Comparison of ENCODE assay signal across 18 mouse cellular contexts in genomic region chr17:49590051-49590450, GRCm38 (mm10). TPM values are rescaled to one million over a fixed set of nuclear protein-coding genes. Genes with fewer than 3 reads are reported as not detected.
DNase-seq lines count a peak whose midpoint lies in the region; ATAC-seq and TF ChIP-seq lines count a peak whose summit lies in the region.
"Had no signal": no experiment of that assay in that cellular context is flagged by ENCODE, and none has a peak within 500 bp of the region (broad histone marks: within the 10 kb centered on the region; RNA-seq: fewer than 3 reads in every experiment).

No protein-coding gene starts in this region.

- no peak overlapping the region for H3K4me2 ChIP-seq in hindbrain, embryonic 14.5 days (replicated peaks)
- H3K4me2 ChIP-seq in lung, embryonic 14.5 days: no peak overlapping the region
- no peak overlapping the region for H3K4me2 ChIP-seq in embryonic facial prominence, embryonic 14.5 days (ENCODE audit: low read depth, low read length)
- no peak overlapping the region for H3K4me2 ChIP-seq in neural tube, embryonic 14.5 days (ENCODE audit: low read depth, low read length)
- H3K4me2 ChIP-seq: kidney, embryonic 15.5 days; liver, embryonic 11.5 days; midbrain, embryonic 11.5 days had no signal

- H3K9ac ChIP-seq in hindbrain, embryonic 14.5 days: no peak overlapping the region
- no peak overlapping the region for H3K9ac ChIP-seq in lung, embryonic 14.5 days
- no peak overlapping the region for H3K9ac ChIP-seq in embryonic facial prominence, embryonic 14.5 days (ENCODE audit: low read depth, low read length)
- H3K9ac ChIP-seq in neural tube, embryonic 14.5 days (replicated peaks; ENCODE audit: low read depth, low read length): no peak overlapping the region
- H3K9ac ChIP-seq: forebrain, postnatal 0 days; kidney, embryonic 15.5 days had no signal

- WGBS in hindbrain, embryonic 10.5 days: 37% methylated on average over 8 of the region's 8 CpGs
- WGBS in hindbrain, embryonic 14.5 days: 16% methylated on average over 8 of the region's 8 CpGs
- 39% methylated on average over 8 of the region's 8 CpGs for WGBS in lung, embryonic 14.5 days
- WGBS in embryonic facial prominence, embryonic 14.5 days: 29% methylated on average over 8 of the region's 8 CpGs
- WGBS in neural tube, embryonic 14.5 days: 17% methylated on average over 8 of the region's 8 CpGs

- peaks cover 17% of the 10 kb centered on the region for H3K4me1 ChIP-seq in hindbrain, embryonic 10.5 days (replicated peaks)
- H3K4me1 ChIP-seq in hindbrain, embryonic 14.5 days (replicated peaks; ENCODE audit: control insufficient read depth, insufficient read depth, low read length): no peaks in the 10 kb centered on the region
- no peaks in the 10 kb centered on the region for H3K4me1 ChIP-seq in lung, embryonic 14.5 days (ENCODE audit: insufficient read depth)
- H3K4me1 ChIP-seq in embryonic facial prominence, embryonic 14.5 days (ENCODE audit: control insufficient read depth, insufficient read depth, low read length): peaks cover 8% of the 10 kb centered on the region; the same call in 1 of the 2 replicates
- H3K4me1 ChIP-seq in neural tube, embryonic 14.5 days (ENCODE audit: control insufficient read depth, insufficient read depth, low read length): no peaks in the 10 kb centered on the region

- no peak for TF ChIP-seq CTCF in lung, embryonic 14.5 days (IDR thresholded peaks at IDR 0.05; ENCODE audit: low read depth)

- peak; percentile 18 for DNase-seq in hindbrain, embryonic 10.5 days (ENCODE audit: low spot score)
- no peak for DNase-seq in hindbrain, embryonic 14.5 days (ENCODE audit: low spot score)
- peak; percentile 61 for DNase-seq in lung, embryonic 14.5 days
- DNase-seq in lung, postnatal 36 days: no peak
- DNase-seq in embryonic facial prominence, embryonic 14.5 days (ENCODE audit: low spot score): peak; percentile 33
- no peak for DNase-seq in heart, adult 18-20 months
- no peak for DNase-seq in gastrocnemius, adult 8-10 months (ENCODE audit: low spot score in 2 of 2)
- DNase-seq: adrenal gland, postnatal 10 days; cerebellum, postnatal 36 days; forebrain, postnatal 0 days had no signal

- ATAC-seq in hindbrain, embryonic 14.5 days (ENCODE audit: low FRiP score): no peak; the same call in 1 of the 2 replicates
- no peak for ATAC-seq in lung, embryonic 14.5 days (ENCODE audit: insufficient read depth)
- peak; percentile 37; the same call in 1 of the 2 replicates for ATAC-seq in embryonic facial prominence, embryonic 14.5 days (ENCODE audit: low read depth)
- ATAC-seq in neural tube, embryonic 14.5 days (ENCODE audit: low read depth): peak; percentile 38; the same call in 1 of the 2 replicates
- ATAC-seq: forebrain, postnatal 0 days; lung, postnatal 0 days had no signal

- peak overlapping the region; percentile 57 for H3K27ac ChIP-seq in hindbrain, embryonic 10.5 days
- no peak overlapping the region for H3K27ac ChIP-seq in hindbrain, embryonic 14.5 days
- no peak overlapping the region for H3K27ac ChIP-seq in lung, embryonic 14.5 days (ENCODE audit: low read depth)
- H3K27ac ChIP-seq in embryonic facial prominence, embryonic 14.5 days (replicated peaks; ENCODE audit: low read depth, low read length): no peak overlapping the region
- H3K27ac ChIP-seq in neural tube, embryonic 14.5 days (ENCODE audit: low read depth, low read length): no peak overlapping the region
- H3K27ac ChIP-seq: kidney, embryonic 15.5 days had no signal

- no peak overlapping the region for H3K4me3 ChIP-seq in hindbrain, embryonic 10.5 days
- no peak overlapping the region for H3K4me3 ChIP-seq in hindbrain, embryonic 14.5 days (replicated peaks; ENCODE audit: low read length)
- no peak overlapping the region for H3K4me3 ChIP-seq in lung, embryonic 14.5 days (ENCODE audit: low read depth, low read length)
- no peak overlapping the region for H3K4me3 ChIP-seq in embryonic facial prominence, embryonic 14.5 days (ENCODE audit: low read depth, low read length)
- no peak overlapping the region for H3K4me3 ChIP-seq in neural tube, embryonic 14.5 days (ENCODE audit: low read depth, low read length)
- H3K4me3 ChIP-seq: erythroblast, embryonic 14.5 days; kidney, embryonic 15.5 days had no signal

- no peaks in the 10 kb centered on the region for H3K9me3 ChIP-seq in hindbrain, embryonic 10.5 days
- H3K9me3 ChIP-seq in hindbrain, embryonic 14.5 days (ENCODE audit: control insufficient read depth, low read length): no peaks in the 10 kb centered on the region
- no peaks in the 10 kb centered on the region for H3K9me3 ChIP-seq in lung, embryonic 14.5 days (ENCODE audit: low read depth, low read length)
- H3K9me3 ChIP-seq in embryonic facial prominence, embryonic 14.5 days (ENCODE audit: control insufficient read depth, low read length): no peaks in the 10 kb centered on the region
- H3K9me3 ChIP-seq in neural tube, embryonic 14.5 days (ENCODE audit: control insufficient read depth, low read length): no peaks in the 10 kb centered on the region
- H3K9me3 ChIP-seq: kidney, embryonic 15.5 days had no signal

- no peaks in the 10 kb centered on the region for H3K36me3 ChIP-seq in hindbrain, embryonic 10.5 days
- H3K36me3 ChIP-seq in hindbrain, embryonic 14.5 days (replicated peaks; ENCODE audit: control insufficient read depth, insufficient read depth): no peaks in the 10 kb centered on the region
- H3K36me3 ChIP-seq in lung, embryonic 14.5 days (ENCODE audit: insufficient read depth): no peaks in the 10 kb centered on the region
- no peaks in the 10 kb centered on the region for H3K36me3 ChIP-seq in embryonic facial prominence, embryonic 14.5 days (ENCODE audit: control insufficient read depth, insufficient read depth, low read length)
- H3K36me3 ChIP-seq in neural tube, embryonic 14.5 days (ENCODE audit: control insufficient read depth, insufficient read depth, low read length): no peaks in the 10 kb centered on the region
- H3K36me3 ChIP-seq: G1E; kidney, embryonic 15.5 days had no signal

- no peaks in the 10 kb centered on the region for H3K27me3 ChIP-seq in hindbrain, embryonic 10.5 days (ENCODE audit: insufficient read depth, poor library complexity, severe bottlenecking)
- H3K27me3 ChIP-seq in hindbrain, embryonic 14.5 days (ENCODE audit: control insufficient read depth, insufficient read depth, low read length): no peaks in the 10 kb centered on the region
- H3K27me3 ChIP-seq in lung, embryonic 14.5 days (ENCODE audit: insufficient read depth, low read length): no peaks in the 10 kb centered on the region
- H3K27me3 ChIP-seq in embryonic facial prominence, embryonic 14.5 days (replicated peaks; ENCODE audit: control insufficient read depth, insufficient read depth, low read length): no peaks in the 10 kb centered on the region
- H3K27me3 ChIP-seq in neural tube, embryonic 14.5 days (ENCODE audit: control insufficient read depth, insufficient read depth, low read length): no peaks in the 10 kb centered on the region
- H3K27me3 ChIP-seq: kidney, embryonic 15.5 days had no signal

RNA-seq across cellular contexts. Expression of gene Kif6, which starts 24.9 kb away (rescaled TPM):
- polyA plus RNA-seq in hindbrain, embryonic 10.5 days (2016; fragmentation: Nextera tagmentation; extraction: Ambion mirVana): 2.6 and 2.9 TPM in 2 replicates
- 2.3 and 3.7 TPM in 2 replicates for polyA plus RNA-seq in hindbrain, embryonic 14.5 days (2014; fragmentation: Nextera tagmentation; extraction: Ambion mirVana)
- 4.1 and 4.8 TPM in 2 replicates for polyA plus RNA-seq in lung, embryonic 14.5 days (2014; fragmentation: Nextera tagmentation; extraction: Ambion mirVana)
- 2.1 and 2.3 TPM in 2 replicates for polyA plus RNA-seq in embryonic facial prominence, embryonic 14.5 days (2014; fragmentation: Nextera tagmentation; extraction: Ambion mirVana)
- polyA plus RNA-seq in neural tube, embryonic 14.5 days (2014; fragmentation: Nextera tagmentation; extraction: Ambion mirVana): 3.1 and 3.4 TPM in 2 replicates
- total RNA-seq in heart, adult 18-20 months (2021): 1 to 10 TPM; 1.2 to 3.5 TPM
- under 1 TPM in 1 of 4 experiments, not detected in 3; 0.11 TPM for total RNA-seq in gastrocnemius, adult 8-10 months (2022)
- total RNA-seq: granulocyte monocyte progenitor cell, adult 5-6 weeks had no signal
- polyA plus RNA-seq: erythroblast, embryonic 14.5 days; G1E had no signal

RNA-seq across cellular contexts. Expression of gene Daam2, which starts 25.9 kb away (rescaled TPM):
- 2.2 and 2.6 TPM in 2 replicates for polyA plus RNA-seq in hindbrain, embryonic 10.5 days (2016; fragmentation: Nextera tagmentation; extraction: Ambion mirVana)
- polyA plus RNA-seq in hindbrain, embryonic 14.5 days (2014; fragmentation: Nextera tagmentation; extraction: Ambion mirVana): 3.1 and 3.2 TPM in 2 replicates
- polyA plus RNA-seq in lung, embryonic 14.5 days (2014; fragmentation: Nextera tagmentation; extraction: Ambion mirVana): 18.1 and 19.6 TPM in 2 replicates
- 8.0 and 8.6 TPM in 2 replicates for polyA plus RNA-seq in embryonic facial prominence, embryonic 14.5 days (2014; fragmentation: Nextera tagmentation; extraction: Ambion mirVana)
- polyA plus RNA-seq in neural tube, embryonic 14.5 days (2014; fragmentation: Nextera tagmentation; extraction: Ambion mirVana): 6.0 and 6.9 TPM in 2 replicates
- 1 to 10 TPM; 5.9 to 7.2 TPM for total RNA-seq in heart, adult 18-20 months (2021)
- 1 to 10 TPM; 2.2 to 3.8 (median 2.6) TPM for total RNA-seq in gastrocnemius, adult 8-10 months (2022)
- total RNA-seq: granulocyte monocyte progenitor cell, adult 5-6 weeks had no signal
- polyA plus RNA-seq: erythroblast, embryonic 14.5 days; G1E had no signal

Comparison
In these comparisons a context has a peak if more than half of its experiments do, and no peak if none do; other contexts are left out.
1. DNase-seq: peak in hindbrain, embryonic 10.5 days (single experiment), lung, embryonic 14.5 days (single experiment) and embryonic facial prominence, embryonic 14.5 days (single experiment); none in hindbrain, embryonic 14.5 days (single experiment), lung, postnatal 36 days (single experiment), heart, adult 18-20 months (0 of 2) and gastrocnemius, adult 8-10 months (0 of 2).
2. ATAC-seq: peak in embryonic facial prominence, embryonic 14.5 days (single experiment) and neural tube, embryonic 14.5 days (single experiment); none in hindbrain, embryonic 14.5 days (single experiment) and lung, embryonic 14.5 days (single experiment).